Mouse (Mus musculus) gastrocnemius, postnatal 36 days (tissue): ENCODE results near the gene Iqsec1. TPM values are rescaled to one million over a fixed set of nuclear protein-coding genes. Genes with fewer than 3 reads are reported as not detected.
A peak's percentile ranks its signal among the peaks of the same experiment; 100 is the strongest.

ENCODE experiments used
- DNase-seq, 2 experiments: peaks; one replicate each; pipeline ENCODE4 v3.0.0; 2022
- intact Hi-C: fragments of 180-260 bp; cut with DNase I; formaldehyde crosslinking; loops from one replicate; pipeline ENCODE4 v1.15.1; 2025
- long read RNA-seq, 2 experiments: library from polyadenylated mRNA; stranded (forward); transcript quantifications; one replicate each; pipeline ENCODE4 v2.0.0; 2021
- total RNA-seq, 2 experiments: library from RNA; stranded (reverse); gene quantifications; 2 replicates each; pipeline ENCODE4 v1.2.3; 2021

The Iqsec1 gene
- total RNA-seq: 10 to 100 TPM; 61.2 to 79.8 TPM
- long read RNA-seq, experiment 1, transcript Iqsec1-208 (1 exons, 2,691 nt): major isoform, 20 of 24 reads
- long read RNA-seq, experiment 1, partial matches to known transcripts: 1 of 24 reads
- long read RNA-seq, experiment 1, other reads (novel, unspliced or antisense): 3 of 24 reads
- long read RNA-seq, experiment 2, full-length matches to known transcripts: 26 of 28 reads
- long read RNA-seq, experiment 2, partial matches to known transcripts: 0 of 28 reads
- long read RNA-seq, experiment 2, other reads (novel, unspliced or antisense): 2 of 28 reads

GRCm38 (mm10) chr6:90988648-90989317, at the start of gene Iqsec1:
TSS of gene Iqsec1 (minus strand) at chr6:90988685.
- peak; percentile 43 to 56 for DNase-seq
- intact Hi-C loops: no loop called here

DNA sequence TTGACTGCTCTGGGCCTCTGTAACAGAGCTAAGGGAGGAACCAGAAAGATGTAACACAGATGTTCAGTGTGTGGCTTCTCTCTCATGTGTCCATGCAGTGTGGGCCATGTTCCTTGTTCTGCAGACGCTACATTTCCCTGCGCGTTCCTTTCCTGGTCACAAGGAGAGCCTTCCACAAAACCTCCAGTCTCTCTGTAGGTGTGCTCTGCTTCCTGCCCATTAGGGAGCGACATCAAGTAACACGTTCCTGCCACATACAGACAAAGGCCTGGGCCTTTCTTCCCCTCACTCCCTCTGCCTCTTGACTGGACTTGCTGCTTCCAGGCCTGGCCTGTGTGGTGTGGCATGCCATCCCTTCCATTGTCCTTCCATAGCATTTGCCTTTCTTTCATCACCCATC, 39.8 kb upstream of the Iqsec1 start:
- intact Hi-C loops: no loop called here

GRCm38 (mm10) chr6:91020810-91021209, 32.3 kb upstream of the Iqsec1 start:
- no peak for DNase-seq
- intact Hi-C loops: no loop called here

More for the DNA sequence above, 39.8 kb upstream of the Iqsec1 start:
- no peak for DNase-seq

- no peak for DNase-seq
- intact Hi-C loops: no loop called here
These were observed 28.2 kb upstream of the Iqsec1 start for GRCm38 (mm10) chr6:91016600-91017230.

DNA sequence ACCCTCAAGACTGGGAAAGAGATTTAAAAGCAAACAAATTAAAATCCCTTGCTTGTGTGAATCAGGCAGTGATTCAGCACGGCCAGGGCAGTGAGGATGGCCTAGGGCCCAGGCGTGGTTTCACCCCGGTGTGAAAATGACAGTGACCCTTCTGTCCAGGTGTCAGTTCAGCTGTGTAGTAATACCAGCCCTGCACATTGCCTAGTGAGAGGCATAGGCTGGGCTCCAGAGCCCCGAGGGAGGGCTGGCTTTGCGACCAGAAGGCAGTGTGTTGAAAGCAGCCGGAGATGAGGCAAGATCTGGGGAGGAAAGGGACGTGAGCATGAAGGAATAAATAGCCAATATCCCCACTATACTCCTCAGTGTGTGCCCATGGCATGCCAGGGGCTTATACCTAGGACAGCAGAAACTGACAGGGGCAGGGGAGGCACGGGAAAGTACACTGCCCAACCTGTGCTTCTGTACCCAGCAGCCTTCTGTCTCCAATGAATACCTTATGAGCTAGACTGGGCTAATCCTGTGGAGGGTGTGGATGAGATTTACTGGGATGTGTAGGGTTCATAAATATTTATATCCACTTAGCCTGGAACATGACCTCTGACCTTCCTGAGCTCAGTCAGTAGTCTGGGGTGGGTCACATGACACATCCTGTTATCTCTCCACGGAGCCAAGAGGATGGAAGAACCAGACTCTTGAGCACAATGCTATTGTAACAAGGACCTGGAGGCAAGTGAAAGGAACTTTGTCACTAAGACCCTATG, 25.9 kb upstream of the Iqsec1 start:
- intact Hi-C loops: no loop called here
- no peak for DNase-seq

DNA sequence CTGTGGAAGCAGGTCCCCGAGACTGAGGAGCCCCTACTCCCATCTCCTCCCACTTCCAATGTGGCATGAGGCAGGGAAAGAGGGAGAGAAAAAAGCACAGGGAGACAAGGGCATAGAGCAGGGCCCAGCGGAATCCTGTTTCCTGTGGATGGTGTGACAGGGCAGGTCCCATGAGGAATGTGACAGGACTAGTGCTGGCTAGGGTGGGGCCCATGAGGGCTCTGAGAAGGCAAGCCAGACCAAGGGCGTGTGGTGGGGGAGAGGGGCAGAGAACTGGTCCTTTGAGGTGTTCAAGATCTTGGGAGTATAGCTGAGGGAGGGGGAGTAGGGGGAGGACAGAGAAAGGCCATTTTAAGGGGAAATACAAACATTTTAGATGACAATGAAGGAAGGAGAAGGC, 24.0 kb upstream of the Iqsec1 start:
- no peak for DNase-seq
- intact Hi-C loops: no loop called here

DNA sequence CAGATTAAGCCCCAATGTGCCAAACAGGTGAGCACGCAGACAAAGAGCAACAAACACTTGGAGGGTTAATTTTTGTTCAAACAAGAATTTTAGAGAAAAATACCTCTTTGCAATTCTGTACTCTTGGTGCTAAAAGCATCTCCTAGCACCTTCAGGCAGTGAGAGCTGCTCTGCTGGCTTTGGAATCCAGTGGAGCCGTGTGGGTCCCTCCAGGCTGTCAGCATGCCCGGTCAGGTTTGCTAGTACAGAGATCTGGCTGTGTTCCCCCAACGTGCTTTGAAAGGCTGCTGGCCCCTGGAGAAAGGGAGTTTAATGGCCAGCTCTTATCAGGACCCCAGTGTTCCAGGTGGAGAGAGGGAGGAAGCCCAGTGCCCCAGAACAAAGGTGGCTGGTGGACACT, 23.1 kb upstream of the Iqsec1 start:
- intact Hi-C loops: no loop called here
- DNase-seq: no peak

- intact Hi-C loops: no loop called here
- DNase-seq: no peak
These were observed 19.9 kb upstream of the Iqsec1 start for GRCm38 (mm10) chr6:91008284-91008830.

GRCm38 (mm10) chr6:91007207-91007606, 18.7 kb upstream of the Iqsec1 start:
- intact Hi-C loops: no loop called here
- DNase-seq: no peak

DNA sequence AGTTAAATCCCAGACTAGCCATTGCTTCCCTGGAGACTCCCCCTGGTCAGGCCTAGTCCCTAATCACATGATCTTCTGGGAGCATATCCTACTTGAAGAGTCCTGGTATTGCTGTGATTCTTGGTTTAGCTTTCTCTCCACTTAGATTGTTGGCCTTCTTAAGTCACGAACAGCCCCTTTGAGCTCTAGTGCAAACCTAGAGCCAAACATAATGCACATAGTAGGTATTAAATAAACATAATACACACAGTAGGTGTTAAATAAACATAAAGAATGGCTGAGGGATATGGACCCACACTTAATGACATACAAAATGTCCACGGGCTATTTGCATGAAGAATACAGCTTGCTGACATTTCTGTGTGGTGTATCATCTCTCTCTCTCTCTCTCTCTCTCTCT, 15.7 kb upstream of the Iqsec1 start:
- DNase-seq: no peak
- intact Hi-C loops: no loop called here

- no peak for DNase-seq
- intact Hi-C loops: no loop called here
These were observed 15.0 kb upstream of the Iqsec1 start for GRCm38 (mm10) chr6:91003310-91003995.

DNA sequence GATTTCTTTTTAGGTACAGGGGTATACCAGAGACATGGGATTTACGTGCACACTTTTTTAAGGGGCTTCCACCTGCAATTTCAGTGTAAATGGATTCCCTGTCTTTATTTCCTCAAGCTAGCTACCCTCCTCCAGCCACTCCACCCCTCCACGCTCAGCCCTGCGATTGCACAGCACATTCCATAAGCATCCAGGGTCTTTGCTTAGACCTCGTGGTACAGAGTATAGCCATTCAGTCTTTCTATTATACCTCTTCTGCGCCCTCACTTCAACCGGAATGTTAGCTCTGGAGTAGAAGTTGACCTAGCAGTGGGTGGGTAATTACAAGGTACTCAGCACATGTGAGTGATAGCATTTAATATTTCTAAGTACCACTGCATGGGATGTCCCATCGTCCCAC, 13.1 kb upstream of the Iqsec1 start:
- no peak for DNase-seq
- intact Hi-C loops: no loop called here

GRCm38 (mm10) chr6:91000819-91001525, 12.5 kb upstream of the Iqsec1 start:
- intact Hi-C loops: no loop called here
- no peak for DNase-seq

DNA sequence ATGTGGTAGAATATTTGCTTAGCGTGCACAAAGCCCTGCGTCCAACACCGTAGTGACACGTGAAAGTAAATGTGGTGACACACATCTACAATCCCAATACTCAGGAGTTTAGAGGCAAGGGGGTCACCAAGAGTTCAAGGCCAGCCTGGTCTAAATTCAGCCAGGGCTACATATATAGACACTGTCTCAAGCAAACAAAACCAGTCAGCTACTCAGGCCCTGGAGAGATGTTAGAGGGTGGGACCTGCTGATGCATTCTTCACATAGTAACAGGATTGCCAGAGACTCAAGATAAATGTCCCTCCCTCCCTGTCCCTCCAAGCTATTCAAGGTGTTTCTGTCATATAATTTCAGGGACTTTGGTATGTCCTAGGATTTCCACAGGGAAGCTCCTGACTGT, 10.7 kb upstream of the Iqsec1 start:
- DNase-seq: no peak
- intact Hi-C loops: no loop called here

- intact Hi-C loops: no loop called here
- DNase-seq: no peak
These were observed 8.5 kb upstream of the Iqsec1 start for GRCm38 (mm10) chr6:90997025-90997424.

- no peak for DNase-seq
- intact Hi-C loops: no loop called here
These were observed 7.7 kb upstream of the Iqsec1 start for GRCm38 (mm10) chr6:90996181-90996580.

DNA sequence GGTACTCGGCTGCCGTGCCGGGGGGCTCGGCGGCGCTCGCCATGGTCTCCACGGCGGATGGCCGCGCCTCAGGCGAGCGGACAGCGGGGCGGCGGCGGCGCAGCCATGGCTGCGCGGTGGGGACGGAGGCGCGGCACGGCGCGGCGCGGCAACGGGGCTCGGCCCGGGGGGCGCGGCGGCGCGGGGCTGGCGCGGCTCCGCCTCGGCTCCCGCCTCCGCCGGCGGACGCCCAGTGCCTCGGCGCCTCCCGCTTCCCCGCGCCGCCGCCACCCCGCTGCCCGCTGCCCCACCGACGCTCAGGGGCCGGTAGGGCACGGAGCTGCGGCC, 223 bp downstream of the Iqsec1 start:
- intact Hi-C loops: no loop called here
- no peak for DNase-seq

GRCm38 (mm10) chr6:90987561-90988298, 755 bp downstream of the Iqsec1 start:
- intact Hi-C loops: no loop called here
- peak in 1 of 2 experiments; percentile 18 for DNase-seq

DNA sequence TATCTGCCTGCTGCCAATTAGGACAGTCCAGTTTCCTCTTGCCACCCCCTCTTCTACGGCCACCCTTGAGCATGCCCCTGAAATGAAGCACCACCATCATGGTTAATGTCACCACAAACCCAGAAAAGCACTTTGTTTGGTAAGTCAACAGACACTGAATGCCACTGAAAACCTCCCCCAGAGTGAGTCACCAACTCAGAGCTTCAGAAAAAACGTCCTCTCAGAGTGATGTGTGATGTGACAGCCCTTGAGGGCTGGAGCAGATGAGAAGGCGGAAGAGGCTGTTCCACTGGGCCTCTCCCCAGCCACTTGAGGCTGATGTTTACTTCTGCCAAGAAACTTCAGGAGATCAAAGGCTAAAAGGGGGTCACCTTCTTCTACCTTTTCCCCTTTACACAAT, 4.4 kb downstream of the Iqsec1 start:
- intact Hi-C loops: no loop called here
- no peak for DNase-seq
